Mouse (Mus musculus) hindbrain, embryonic 10.5 days (tissue): ENCODE data around the gene Yjefn3. TPM values are rescaled to one million over a fixed set of nuclear protein-coding genes. Genes with fewer than 3 reads are reported as not detected.
A peak's percentile ranks its signal among the peaks of the same experiment; 100 is the strongest.

Experiments used
- DNase-seq: peaks from one replicate; pipeline ENCODE4 v3.0.0-alpha.2; 2017; ENCODE audit warnings: low spot score
- H3K27ac ChIP-seq: fragments of 300-500 bp; sonication (generic); 2 replicates; pipeline ENCODE4 v1.5.1; 2016; ENCODE audit warnings: mild to moderate bottlenecking, moderate library complexity
- H3K27me3 ChIP-seq: fragments of 300-500 bp; sonication (generic); 2 replicates; pipeline ENCODE4 v1.6.1; 2016; ENCODE audit warnings: mild to moderate bottlenecking; ENCODE audit not compliant: poor library complexity, insufficient read depth, severe bottlenecking
- H3K36me3 ChIP-seq: fragments of 300-500 bp; sonication (generic); 2 replicates; pipeline ENCODE4 v1.6.1; 2016; ENCODE audit warnings: mild to moderate bottlenecking, moderate library complexity
- H3K4me1 ChIP-seq: fragments of 300-500 bp; sonication (generic); replicated peaks from 2 replicates; pipeline ENCODE4 v1.6.1; 2016; ENCODE audit warnings: mild to moderate bottlenecking
- H3K4me3 ChIP-seq: fragments of 300-500 bp; sonication (generic); 2 replicates; pipeline ENCODE4 v1.5.1; 2016; ENCODE audit warnings: mild to moderate bottlenecking, moderate library complexity
- H3K9me3 ChIP-seq: fragments of 300-500 bp; sonication (generic); 2 replicates; pipeline ENCODE4 v1.6.1; 2016; ENCODE audit warnings: mild to moderate bottlenecking, moderate library complexity
- WGBS: fragments of 180-500 bp; shearing (Covaris S2); methylation state at CpG from one replicate; pipeline ENCODE4 v1.1.7; 2016; 5-methylcytosine and 5-hydroxymethylcytosine counted together
- polyA plus RNA-seq: library from polyadenylated mRNA; unstranded; fragments of >200 nt; fragmentation: Nextera tagmentation; extraction: Ambion mirVana; gene quantifications from 2 replicates; pipeline ENCODE4 v1.2.1, GENCODE M21; 2016

The Yjefn3 gene
- polyA plus RNA-seq, 1 experiment from 2014 or later, result 7.3 TPM

- 3% methylated on average over 41 of the region's 41 CpGs for WGBS
- Histone ChIP-seq H3K4me1 (peaks cover 66% of the 10 kb centered on the region), H3K36me3 (peaks cover 33% of the 10 kb centered on the region), H3K27me3 (no peaks in the 10 kb centered on the region), H3K9me3 (no peaks in the 10 kb centered on the region), H3K4me3 (peak overlapping the region; percentile 70), H3K27ac (peak overlapping the region; percentile 96)
- DNase-seq, result peak; percentile 99
Measured at GRCm38 (mm10) chr8:69901484-69902162, 889 bp downstream of the Yjefn3 start.

- Histone ChIP-seq H3K36me3 (peaks cover 39% of the 10 kb centered on the region), H3K4me3 (peak overlapping the region; percentile 70), H3K9me3 (no peaks in the 10 kb centered on the region), H3K4me1 (peaks cover 72% of the 10 kb centered on the region), H3K27me3 (no peaks in the 10 kb centered on the region), H3K27ac (peak overlapping the region; percentile 96)
- WGBS, result 23% methylated on average over 12 of the region's 12 CpGs
- no peak for DNase-seq
Measured at GRCm38 (mm10) chr8:69900895-69901451, 1.5 kb downstream of the Yjefn3 start.

DNA sequence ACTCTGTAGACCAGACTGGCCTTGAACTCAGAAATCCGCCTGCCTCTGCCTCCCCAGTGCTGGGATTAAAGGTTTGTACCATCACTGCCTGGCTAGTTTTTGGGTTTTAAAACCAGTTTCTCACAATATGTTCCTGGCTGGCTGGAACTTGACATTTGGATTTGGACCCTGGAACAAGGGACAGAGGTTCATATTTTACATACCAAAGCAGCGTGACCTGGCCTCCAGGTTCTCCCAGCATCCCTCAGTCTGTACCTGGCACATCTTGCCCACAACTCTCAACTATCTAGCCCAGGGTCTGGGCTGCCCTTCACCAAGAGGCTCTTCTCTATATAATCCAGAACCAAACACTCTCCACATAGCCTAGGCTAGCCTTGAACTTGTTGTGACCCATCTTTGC, 2.6 kb downstream of the Yjefn3 start:
- H3K36me3 ChIP-seq, result peaks cover 50% of the 10 kb centered on the region
- H3K27ac ChIP-seq, result no peak overlapping the region
- no peak for DNase-seq
- H3K4me3 ChIP-seq, result peak overlapping the region; percentile 70; the same call in 1 of the 2 replicates
- H3K9me3 ChIP-seq, result no peaks in the 10 kb centered on the region
- H3K4me1 ChIP-seq, result peaks cover 83% of the 10 kb centered on the region
- WGBS, result 97% methylated on average over 2 of the region's 2 CpGs
- H3K27me3 ChIP-seq, result no peaks in the 10 kb centered on the region

GRCm38 (mm10) chr8:69897857-69898256, 4.7 kb downstream of the Yjefn3 start:
- Histone ChIP-seq H3K9me3 (no peaks in the 10 kb centered on the region), H3K4me3 (no peak overlapping the region), H3K4me1 (peaks cover 86% of the 10 kb centered on the region), H3K36me3 (peaks cover 69% of the 10 kb centered on the region), H3K27me3 (no peaks in the 10 kb centered on the region), H3K27ac (no peak overlapping the region)
- no peak for DNase-seq
- WGBS, result 87% methylated on average over 6 of the region's 6 CpGs

DNA sequence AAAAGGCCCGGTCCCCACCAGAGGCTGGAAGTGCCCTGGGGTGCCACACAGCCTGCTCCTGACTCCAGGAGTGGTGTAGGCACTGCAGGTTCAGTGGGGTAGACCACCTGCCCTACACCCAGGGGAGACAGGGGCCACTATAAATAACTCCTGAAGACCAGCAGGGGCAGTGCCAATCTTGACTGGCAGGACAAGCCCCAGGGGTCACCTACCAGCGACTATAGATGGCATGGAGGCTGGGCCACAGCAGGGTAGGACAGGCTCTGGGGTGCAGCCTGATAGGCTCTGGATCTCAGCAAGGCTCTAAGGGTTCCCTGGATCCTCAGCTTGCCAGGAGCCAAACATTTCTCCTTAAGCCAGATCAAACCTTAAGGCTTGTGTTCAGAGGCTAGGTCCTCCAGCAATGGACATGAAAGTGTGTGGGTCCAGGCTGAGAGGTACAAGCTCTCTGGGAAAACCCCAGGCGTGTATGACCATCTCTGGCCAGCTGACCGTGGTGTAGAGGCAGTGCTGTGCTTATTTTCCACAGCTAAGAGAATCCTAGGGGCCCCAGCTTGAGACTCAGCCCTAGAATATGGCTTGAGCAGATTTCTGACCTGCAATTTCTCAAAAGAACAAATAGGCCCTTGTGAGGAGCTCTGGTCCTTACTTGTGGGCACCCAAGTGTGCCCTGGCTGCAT, 6.6 kb downstream of the Yjefn3 start:
- peaks cover 76% of the 10 kb centered on the region for H3K36me3 ChIP-seq
- H3K4me1 ChIP-seq, result peaks cover 91% of the 10 kb centered on the region
- 74% methylated on average over 4 of the region's 4 CpGs for WGBS
- H3K4me3 ChIP-seq, result no peak overlapping the region
- H3K9me3 ChIP-seq, result no peaks in the 10 kb centered on the region
- H3K27ac ChIP-seq, result no peak overlapping the region
- DNase-seq, result no peak
- peaks cover 15% of the 10 kb centered on the region for H3K27me3 ChIP-seq

GRCm38 (mm10) chr8:69894836-69895332, 7.6 kb downstream of the Yjefn3 start:
- Histone ChIP-seq H3K27me3 (peaks cover 25% of the 10 kb centered on the region), H3K36me3 (peaks cover 77% of the 10 kb centered on the region), H3K4me1 (peaks cover 84% of the 10 kb centered on the region), H3K4me3 (no peak overlapping the region), H3K27ac (no peak overlapping the region), H3K9me3 (no peaks in the 10 kb centered on the region)
- DNase-seq, result no peak
- WGBS, result 50% methylated on average over 6 of the region's 6 CpGs

GRCm38 (mm10) chr8:69893863-69894262, 8.6 kb downstream of the Yjefn3 start:
- no peaks in the 10 kb centered on the region for H3K9me3 ChIP-seq
- peaks cover 84% of the 10 kb centered on the region for H3K4me1 ChIP-seq
- no peak overlapping the region for H3K27ac ChIP-seq
- peaks cover 36% of the 10 kb centered on the region for H3K27me3 ChIP-seq
- 40% methylated on average over 17 of the region's 17 CpGs for WGBS
- H3K4me3 ChIP-seq, result no peak overlapping the region
- DNase-seq, result peak; percentile 75
- H3K36me3 ChIP-seq, result peaks cover 67% of the 10 kb centered on the region

GRCm38 (mm10) chr8:69890813-69891241, 11.7 kb downstream of the Yjefn3 start:
- peaks cover 38% of the 10 kb centered on the region for H3K36me3 ChIP-seq
- peak; percentile 70 for DNase-seq
- no peaks in the 10 kb centered on the region for H3K9me3 ChIP-seq
- peaks cover 66% of the 10 kb centered on the region for H3K27me3 ChIP-seq
- H3K4me1 ChIP-seq, result peaks cover 86% of the 10 kb centered on the region
- 31% methylated on average over 19 of the region's 19 CpGs for WGBS
- 0 out of 2 replicates have a peak overlapping the region, but pooled peaks have one; percentile 18 for H3K27ac ChIP-seq
- H3K4me3 ChIP-seq, result peak overlapping the region; percentile 16; the same call in 1 of the 2 replicates

DNA sequence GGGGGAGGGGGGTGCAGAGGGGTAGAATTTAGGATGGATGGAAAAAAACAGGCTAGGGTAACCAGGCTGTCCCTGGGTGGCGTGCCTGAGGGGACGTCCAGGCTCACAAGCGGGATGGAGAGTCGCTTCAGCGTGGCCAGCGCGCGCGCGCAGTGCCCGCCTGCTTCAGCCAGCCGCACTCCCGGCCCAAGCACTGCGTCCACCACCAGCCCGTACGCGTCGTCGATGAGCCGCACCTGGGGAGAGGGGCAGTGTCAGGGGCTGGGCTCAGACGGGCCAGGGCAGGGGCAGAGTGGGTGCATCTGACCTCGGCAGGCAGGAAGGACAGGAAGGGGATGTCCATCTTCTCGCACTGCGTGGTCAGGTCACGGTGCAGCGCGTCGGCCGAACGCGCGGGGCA, 13.6 kb downstream of the Yjefn3 start:
- WGBS, result 5% methylated on average over 32 of the region's 32 CpGs
- Histone ChIP-seq H3K36me3 (peaks cover 20% of the 10 kb centered on the region), H3K27ac (no peak overlapping the region), H3K9me3 (no peaks in the 10 kb centered on the region), H3K4me1 (peaks cover 67% of the 10 kb centered on the region), H3K4me3 (peak overlapping the region; percentile 38), H3K27me3 (peaks cover 85% of the 10 kb centered on the region)
- peak; percentile 34 for DNase-seq

- DNase-seq, result peak; percentile 37
- H3K4me1 ChIP-seq, result peaks cover 62% of the 10 kb centered on the region
- peaks cover 15% of the 10 kb centered on the region for H3K36me3 ChIP-seq
- 6% methylated on average over 24 of the region's 24 CpGs for WGBS
- H3K27me3 ChIP-seq, result peaks cover 91% of the 10 kb centered on the region
- H3K9me3 ChIP-seq, result no peaks in the 10 kb centered on the region
- H3K27ac ChIP-seq, result no peak overlapping the region
- peak overlapping the region; percentile 41 for H3K4me3 ChIP-seq
Measured at GRCm38 (mm10) chr8:69888244-69888866, 14.2 kb downstream of the Yjefn3 start.

DNA sequence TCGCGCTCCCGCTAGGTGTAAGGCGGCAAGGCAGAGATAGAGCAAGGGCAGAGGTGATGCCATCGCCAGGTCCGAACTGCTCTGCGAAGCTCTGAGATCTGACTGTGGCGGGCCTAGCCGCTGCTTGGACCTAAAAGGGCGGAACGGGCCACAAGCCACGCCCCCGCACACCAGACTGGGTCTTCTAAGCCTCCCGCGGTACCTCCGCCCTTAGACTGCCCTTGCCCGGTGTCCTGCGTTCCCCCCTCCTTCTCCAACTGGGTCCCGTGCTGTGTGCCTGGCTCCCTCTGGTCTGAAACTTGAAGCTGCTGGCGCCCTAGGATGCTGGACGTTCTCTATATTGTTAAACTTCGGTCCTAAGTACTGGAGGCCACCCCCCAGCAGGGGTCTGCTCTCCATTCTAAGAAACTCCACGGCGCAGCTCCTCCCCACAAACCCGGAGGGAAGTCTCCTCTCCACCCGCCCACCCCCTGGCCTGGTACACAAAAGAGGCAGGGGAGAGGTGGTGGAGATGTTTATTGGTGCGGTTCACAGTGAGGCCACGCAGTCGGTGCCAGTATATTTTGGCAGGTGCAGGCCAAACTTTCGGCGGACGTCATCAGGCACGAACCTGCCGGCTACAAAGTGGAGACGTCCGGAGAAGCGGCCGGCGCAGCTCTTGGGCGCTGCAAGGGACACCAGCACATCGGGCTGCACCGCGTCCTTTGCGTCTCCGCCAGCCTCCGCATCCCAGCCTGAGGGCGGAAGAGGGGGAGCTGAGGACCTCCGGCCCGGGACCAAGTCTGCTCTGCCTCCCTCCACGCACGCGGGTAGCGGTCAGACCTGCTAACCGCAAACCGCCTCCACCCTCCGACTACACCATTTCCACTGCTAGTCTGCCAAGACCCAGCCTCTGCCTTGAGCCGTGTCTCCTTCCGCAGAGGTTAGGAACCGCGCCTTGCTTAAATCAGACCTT, 14.9 kb downstream of the Yjefn3 start, which contains the start of gene Cilp2:
Gene Cilp2, minus strand, starts transcription at position 399 of the 955 bp plus-strand sequence.
- peaks cover 62% of the 10 kb centered on the region for H3K4me1 ChIP-seq
- DNase-seq, result peak; percentile 56
- H3K27me3 ChIP-seq, result peaks cover 99% of the 10 kb centered on the region
- no peak within 1 kb of the TSS for H3K27ac ChIP-seq
- WGBS, result under 1% methylated on average over 60 of the region's 60 CpGs
- H3K36me3 ChIP-seq, result peaks cover 7% of the 10 kb centered on the region; the same call in 1 of the 2 replicates
- peak within 1 kb of the TSS; percentile 41 for H3K4me3 ChIP-seq
- no peaks in the 10 kb centered on the region for H3K9me3 ChIP-seq

DNA sequence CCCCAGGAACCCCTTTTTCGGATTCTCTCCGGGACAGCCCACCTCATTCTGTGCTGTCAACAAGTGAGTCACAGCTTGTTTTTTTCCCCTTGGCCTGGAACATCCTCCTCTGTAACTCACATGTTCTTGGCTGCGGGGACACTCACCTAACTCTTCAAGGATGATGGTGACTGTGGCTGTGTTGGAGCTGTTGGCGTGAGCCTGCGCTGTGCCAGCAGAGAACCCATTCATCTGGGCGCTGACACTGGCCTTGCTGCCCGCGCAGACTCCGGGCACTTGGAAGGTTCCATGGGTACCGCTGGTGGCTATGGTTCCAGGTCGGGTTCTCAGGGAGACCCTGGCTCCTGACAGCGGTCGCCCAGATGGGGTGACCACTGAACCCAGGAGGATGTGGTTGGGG, 18.4 kb downstream of the Yjefn3 start:
- H3K27ac ChIP-seq, result no peak overlapping the region
- no peaks in the 10 kb centered on the region for H3K36me3 ChIP-seq
- H3K27me3 ChIP-seq, result peaks cover 100% of the 10 kb centered on the region
- DNase-seq, result no peak
- no peaks in the 10 kb centered on the region for H3K9me3 ChIP-seq
- H3K4me3 ChIP-seq, result no peak overlapping the region
- H3K4me1 ChIP-seq, result peaks cover 54% of the 10 kb centered on the region
- WGBS, result 56% methylated on average over 13 of the region's 13 CpGs
